ENCODE assay signal across 17 mouse cellular contexts in genomic region chr1:188387820-188388471, GRCm38 (mm10).
DNase-seq lines count a peak whose midpoint lies in the region; ATAC-seq and TF ChIP-seq lines count a peak whose summit lies in the region.
"Had no signal": no experiment of that assay in that cellular context is flagged by ENCODE, and none has a peak within 500 bp of the region (broad histone marks: within the 10 kb centered on the region; RNA-seq: fewer than 3 reads in every experiment).

No protein-coding gene starts in this region.

- ATAC-seq in lung, embryonic 14.5 days (ENCODE audit: insufficient read depth) = no peak
- peak; percentile 86 for ATAC-seq in liver, embryonic 15.5 days (ENCODE audit: insufficient read depth)
- ATAC-seq: forebrain, embryonic 14.5 days had no signal

- H3K27me3 ChIP-seq in lung, embryonic 14.5 days (ENCODE audit: insufficient read depth, low read length) = no peaks in the 10 kb centered on the region
- 0 out of 2 replicates have a peak, but pooled peaks cover 4% of the 10 kb centered on the region for H3K27me3 ChIP-seq in embryonic facial prominence, embryonic 10.5 days (replicated peaks; ENCODE audit: low read depth, poor library complexity, severe bottlenecking)
- no peaks in the 10 kb centered on the region for H3K27me3 ChIP-seq in liver, embryonic 15.5 days

- no peak overlapping the region for H3K27ac ChIP-seq in lung, embryonic 14.5 days (ENCODE audit: low read depth)
- no peak overlapping the region for H3K27ac ChIP-seq in embryonic facial prominence, embryonic 10.5 days (replicated peaks)
- H3K27ac ChIP-seq in liver, embryonic 15.5 days (replicated peaks) = peak overlapping the region; percentile 63
- H3K27ac ChIP-seq: embryonic facial prominence, embryonic 13.5 days; hindbrain, embryonic 10.5 days had no signal

- no peaks in the 10 kb centered on the region for H3K9me3 ChIP-seq in lung, embryonic 14.5 days (ENCODE audit: low read depth, low read length)
- H3K9me3 ChIP-seq in embryonic facial prominence, embryonic 10.5 days = no peaks in the 10 kb centered on the region
- no peaks in the 10 kb centered on the region for H3K9me3 ChIP-seq in liver, embryonic 15.5 days (replicated peaks)
- H3K9me3 ChIP-seq: embryonic facial prominence, embryonic 13.5 days; hindbrain, embryonic 10.5 days had no signal

- no peaks in the 10 kb centered on the region for H3K36me3 ChIP-seq in lung, embryonic 14.5 days (ENCODE audit: insufficient read depth)
- H3K36me3 ChIP-seq in embryonic facial prominence, embryonic 10.5 days (replicated peaks) = no peaks in the 10 kb centered on the region
- H3K36me3 ChIP-seq in liver, embryonic 15.5 days (replicated peaks) = no peaks in the 10 kb centered on the region
- H3K36me3 ChIP-seq: embryonic facial prominence, embryonic 13.5 days; hindbrain, embryonic 10.5 days had no signal

- no peaks in the 10 kb centered on the region for H3K4me1 ChIP-seq in lung, embryonic 14.5 days (ENCODE audit: insufficient read depth)
- no peaks in the 10 kb centered on the region for H3K4me1 ChIP-seq in lung, adult 2 months (ENCODE audit: control insufficient read depth, insufficient read depth, low read length)
- peaks cover 7% of the 10 kb centered on the region for H3K4me1 ChIP-seq in embryonic facial prominence, embryonic 10.5 days
- H3K4me1 ChIP-seq in liver, embryonic 15.5 days (replicated peaks) = peaks cover 25% of the 10 kb centered on the region
- H3K4me1 ChIP-seq: embryonic facial prominence, embryonic 13.5 days had no signal

- no peak for TF ChIP-seq POLR2A in lung, adult 2 months (IDR thresholded peaks at IDR 0.05; ENCODE audit: borderline replicate concordance, extremely low read depth, low read depth, low read length)

- TF ChIP-seq CTCF in lung, embryonic 14.5 days (IDR thresholded peaks at IDR 0.05; ENCODE audit: low read depth) = no peak
- no peak for TF ChIP-seq CTCF in lung, adult 2 months (IDR thresholded peaks at IDR 0.05; ENCODE audit: insufficient read depth, low read length)

- 22% methylated on average over 2 of the region's 2 CpGs for WGBS in lung, embryonic 14.5 days
- WGBS in lung, adult 2 months = 32% methylated on average over 2 of the region's 2 CpGs
- 79% methylated on average over 2 of the region's 2 CpGs for WGBS in embryonic facial prominence, embryonic 10.5 days
- WGBS in liver, embryonic 15.5 days (ENCODE audit: insufficient replicate concordance) = 13% methylated on average over 2 of the region's 2 CpGs

- no peak overlapping the region for H3K9ac ChIP-seq in lung, embryonic 14.5 days
- no peak overlapping the region for H3K9ac ChIP-seq in liver, embryonic 15.5 days
- H3K9ac ChIP-seq: embryonic facial prominence, embryonic 13.5 days had no signal

- H3K4me3 ChIP-seq in lung, embryonic 14.5 days (ENCODE audit: low read depth, low read length) = no peak overlapping the region
- no peak overlapping the region for H3K4me3 ChIP-seq in lung, adult 2 months (replicated peaks; ENCODE audit: extremely low read depth, low read depth, low read length)
- no peak overlapping the region for H3K4me3 ChIP-seq in embryonic facial prominence, embryonic 10.5 days
- no peak overlapping the region for H3K4me3 ChIP-seq in liver, embryonic 15.5 days (replicated peaks)
- H3K4me3 ChIP-seq: embryonic facial prominence, embryonic 13.5 days; hindbrain, embryonic 10.5 days had no signal

- no peak overlapping the region for H3K4me2 ChIP-seq in lung, embryonic 14.5 days
- 0 out of 2 replicates have a peak overlapping the region, but pooled peaks have one; percentile 0 for H3K4me2 ChIP-seq in liver, embryonic 15.5 days
- H3K4me2 ChIP-seq: embryonic facial prominence, embryonic 13.5 days; heart, embryonic 11.5 days had no signal

- DNase-seq in lung, embryonic 14.5 days = peak; percentile 6
- DNase-seq in lung, adult 2 months = no peak
- peak; percentile 10 for DNase-seq in embryonic facial prominence, embryonic 10.5 days (ENCODE audit: low spot score)
- no peak for DNase-seq in layer of hippocampus, adult 8-10 months (ENCODE audit: low spot score in 2 of 2)
- DNase-seq in retina, embryonic 14.5 days (ENCODE audit: low spot score) = no peak
- no peak for DNase-seq in T-cell, adult 2 months (ENCODE audit: low spot score)
- DNase-seq: adrenal gland, postnatal 14 days; cerebellum, adult 18-20 months; midbrain, embryonic 14.5 days; retina, postnatal 1 day; spleen, adult 18-20 months; thymus, adult 2 months had no signal

Comparison
In these comparisons a context has a peak if more than half of its experiments do, and no peak if none do; other contexts are left out.
1. DNase-seq: peak in lung, embryonic 14.5 days (single experiment) and embryonic facial prominence, embryonic 10.5 days (single experiment); none in lung, adult 2 months (single experiment), layer of hippocampus, adult 8-10 months (0 of 2), retina, embryonic 14.5 days (single experiment) and T-cell, adult 2 months (single experiment).